Mouse (Mus musculus) liver, postnatal 0 days (tissue): Measurements from ENCODE around the gene Unc45a. TPM values are rescaled to one million over a fixed set of nuclear protein-coding genes. Genes with fewer than 3 reads are reported as not detected.
"Not testable (repeated sequence)": the region's sequence is repeated elsewhere in the genome, so short reads cannot be mapped to it uniquely, and the experiment has no call there.

Experiments used
- ATAC-seq: fragments of 200-750 bp; cut with Nextera tagmentation; 2 replicates; pipeline ENCODE4 v1.8.0; 2017; ENCODE audit warnings: mild to moderate bottlenecking, moderate library complexity
- DNase-seq: peaks from one replicate; pipeline ENCODE4 v3.0.0-alpha.2; 2016
- H3K27ac ChIP-seq: fragments of 300-500 bp; sonication (generic); 2 replicates; pipeline ENCODE4 v1.5.1; 2014; ENCODE audit warnings: antibody characterized with exemption, moderate library complexity, mild to moderate bottlenecking, low read depth
- H3K27me3 ChIP-seq: fragments of 300-500 bp; sonication (generic); 2 replicates; pipeline ENCODE4 v1.6.1; 2014; ENCODE audit warnings: low read length, control low read depth, mixed read lengths; ENCODE audit not compliant: insufficient read depth
- H3K36me3 ChIP-seq: fragments of 300-500 bp; sonication (generic); replicated peaks from 2 replicates; pipeline ENCODE4 v1.6.1; 2014; ENCODE audit warnings: mild to moderate bottlenecking, control low read depth, low read length, moderate library complexity, mixed read lengths; ENCODE audit not compliant: insufficient read depth
- H3K4me1 ChIP-seq: fragments of 300-500 bp; sonication (generic); 2 replicates; pipeline ENCODE4 v1.6.1; 2014; ENCODE audit warnings: antibody characterized with exemption, mild to moderate bottlenecking, control low read depth; ENCODE audit not compliant: insufficient read depth
- H3K4me2 ChIP-seq: fragments of 300-500 bp; sonication (generic); 2 replicates; pipeline ENCODE4 v1.6.1; 2014; ENCODE audit warnings: low read depth, mild to moderate bottlenecking, low read length, moderate library complexity, mixed read lengths
- H3K4me3 ChIP-seq: fragments of 300-500 bp; sonication (generic); 2 replicates; pipeline ENCODE4 v1.5.1; 2014; ENCODE audit warnings: low read depth, low read length
- H3K9ac ChIP-seq: fragments of 300-500 bp; sonication (generic); replicated peaks from 2 replicates; pipeline ENCODE4 v1.6.1; 2014; ENCODE audit warnings: mild to moderate bottlenecking, moderate library complexity
- H3K9me3 ChIP-seq: fragments of 300-500 bp; sonication (generic); 2 replicates; pipeline ENCODE4 v1.6.1; 2016; ENCODE audit warnings: mild to moderate bottlenecking, control low read depth, low read length, mixed read lengths
- CTCF ChIP-seq: sonication (generic); IDR thresholded peaks from 2 replicates; pipeline ENCODE4 v1.5.1; 2016; ENCODE audit warnings: antibody characterized with exemption, low read depth
- EP300 ChIP-seq: IDR thresholded peaks from 2 replicates; pipeline ENCODE4 v1.6.1; 2016; ENCODE audit warnings: antibody characterized with exemption, low read depth, mild to moderate bottlenecking
- WGBS: fragments of 180-500 bp; shearing (Covaris S2); extraction: QIAGEN DNeasy Blood & Tissue Kit; methylation state at CpG from one replicate; pipeline ENCODE4 v1.1.7; 2014; ENCODE audit not compliant: insufficient replicate concordance; 5-methylcytosine and 5-hydroxymethylcytosine counted together
- polyA plus RNA-seq: library from polyadenylated mRNA; unstranded; fragments of >200 nt; fragmentation: Nextera tagmentation; extraction: Ambion mirVana; gene quantifications from 2 replicates; pipeline ENCODE4 v1.2.1, GENCODE M21; 2015

Gene Unc45a
- polyA plus RNA-seq, 1 experiment from 2014 or later, result 7.2 TPM

- Histone ChIP-seq H3K4me3 (no peak overlapping the region), H3K9ac (no peak overlapping the region), H3K36me3 (peaks cover 34% of the 10 kb centered on the region), H3K27ac (no peak overlapping the region), H3K27me3 (no peaks in the 10 kb centered on the region), H3K4me2 (no peak overlapping the region), H3K4me1 (peaks cover 12% of the 10 kb centered on the region), H3K9me3 (no peaks in the 10 kb centered on the region)
- ATAC-seq, result no peak
- DNase-seq, result no peak
- TF ChIP-seq CTCF (no peak), EP300 (no peak)
- 91% methylated on average over 19 of the region's 19 CpGs for WGBS
Measured at GRCm38 (mm10) chr7:80326076-80326475, 14.7 kb downstream of the Unc45a start.

- no peak overlapping the region for H3K9ac ChIP-seq
- DNase-seq (no peak), ATAC-seq (no peak)
- peaks cover 12% of the 10 kb centered on the region for H3K4me1 ChIP-seq
- no peak overlapping the region for H3K4me3 ChIP-seq
- no peak overlapping the region for H3K4me2 ChIP-seq
- no peaks in the 10 kb centered on the region for H3K27me3 ChIP-seq
- peak overlapping the region; percentile 81; the same call in 1 of the 2 replicates for H3K27ac ChIP-seq
- peaks cover 33% of the 10 kb centered on the region for H3K36me3 ChIP-seq
- 93% methylated on average over 16 of the region's 16 CpGs for WGBS
- TF ChIP-seq EP300 (no peak), CTCF (no peak)
- H3K9me3 ChIP-seq, result no peaks in the 10 kb centered on the region
Measured at GRCm38 (mm10) chr7:80325292-80325868, 15.4 kb downstream of the Unc45a start.

GRCm38 (mm10) chr7:80324816-80325119 lies 16.0 kb downstream of the Unc45a start:
- H3K27me3 ChIP-seq, H3K9me3 ChIP-seq, H3K9ac ChIP-seq, DNase-seq, ATAC-seq: not testable (repeated sequence)
- H3K36me3 ChIP-seq, result peaks cover 27% of the 10 kb centered on the region
- peak overlapping the region; percentile 66; the same call in 1 of the 2 replicates for H3K4me3 ChIP-seq
- H3K4me1 ChIP-seq, result peaks cover 12% of the 10 kb centered on the region
- peak overlapping the region; percentile 81 for H3K27ac ChIP-seq
- WGBS, result 45% methylated on average over 5 of the region's 5 CpGs
- H3K4me2 ChIP-seq, result peak overlapping the region; percentile 76

GRCm38 (mm10) chr7:80324043-80324815 lies 16.6 kb downstream of the Unc45a start, which contains the start of gene Rccd1:
Rccd1 (minus strand) TSS chr7:80324454.
- 2% methylated on average over 38 of the region's 38 CpGs for WGBS
- H3K9me3 ChIP-seq, result no peaks in the 10 kb centered on the region
- ATAC-seq (peak; percentile 99), DNase-seq (peak; percentile 96)
- peak within 1 kb of the TSS; percentile 66 for H3K4me3 ChIP-seq
- H3K4me2 ChIP-seq, result peak within 1 kb of the TSS; percentile 76
- peaks cover 27% of the 10 kb centered on the region for H3K36me3 ChIP-seq
- TF ChIP-seq EP300, result peak; percentile 24; the same call in 1 of the 2 replicates
- no peak for TF ChIP-seq CTCF
- H3K4me1 ChIP-seq, result peaks cover 12% of the 10 kb centered on the region
- peak within 1 kb of the TSS; percentile 60 for H3K9ac ChIP-seq
- no peaks in the 10 kb centered on the region for H3K27me3 ChIP-seq
- H3K27ac ChIP-seq, result peak within 1 kb of the TSS; percentile 81

GRCm38 (mm10) chr7:80323336-80323735 lies 17.5 kb downstream of the Unc45a start:
- 13% methylated on average over 8 of the region's 8 CpGs for WGBS
- Histone ChIP-seq H3K4me2 (peak overlapping the region; percentile 76), H3K4me3 (peak overlapping the region; percentile 66), H3K9ac (peak overlapping the region; percentile 60), H3K27me3 (no peaks in the 10 kb centered on the region), H3K9me3 (no peaks in the 10 kb centered on the region), H3K27ac (peak overlapping the region; percentile 81), H3K4me1 (peaks cover 12% of the 10 kb centered on the region), H3K36me3 (peaks cover 29% of the 10 kb centered on the region)
- DNase-seq, result no peak
- no peak for TF ChIP-seq EP300
- TF ChIP-seq CTCF, result no peak
- ATAC-seq, result no peak

- no peak for TF ChIP-seq CTCF
- no peak for TF ChIP-seq EP300
- Histone ChIP-seq H3K4me1 (peaks cover 10% of the 10 kb centered on the region), H3K4me3 (no peak overlapping the region), H3K27me3 (no peaks in the 10 kb centered on the region), H3K36me3 (peaks cover 35% of the 10 kb centered on the region), H3K27ac (no peak overlapping the region), H3K9ac (no peak overlapping the region), H3K9me3 (no peaks in the 10 kb centered on the region), H3K4me2 (no peak overlapping the region)
- 87% methylated on average over 19 of the region's 19 CpGs for WGBS
- DNase-seq, result no peak
- ATAC-seq, result no peak
Measured at GRCm38 (mm10) chr7:80319846-80320496, 20.8 kb downstream of the Unc45a start.
